Mouse (Mus musculus) ovary, postnatal 14 days (tissue): ENCODE results near the gene Cela3b.

Experiments used
- DNase-seq: peaks from one replicate; pipeline ENCODE4 v3.0.0; 2022; ENCODE audit warnings: low spot score

Cela3b gene

GRCm38 (mm10) chr4:137430502-137430901 is at the start of gene Cela3b:
Gene Cela3b (minus strand): TSS chr4:137430540.
- no peak for DNase-seq

- no peak for DNase-seq
Observed at GRCm38 (mm10) chr4:137479757-137480156, 49.4 kb upstream of the Cela3b start.

GRCm38 (mm10) chr4:137478306-137478705 is 48.0 kb upstream of the Cela3b start:
- no peak for DNase-seq

- DNase-seq = no peak
Observed at GRCm38 (mm10) chr4:137477611-137478010, 47.3 kb upstream of the Cela3b start.

- DNase-seq = no peak
Observed at GRCm38 (mm10) chr4:137476761-137477237, 46.5 kb upstream of the Cela3b start.

GRCm38 (mm10) chr4:137476065-137476760 is 45.9 kb upstream of the Cela3b start:
- DNase-seq = no peak

- no peak for DNase-seq
Observed at GRCm38 (mm10) chr4:137475271-137476050, 45.1 kb upstream of the Cela3b start.

- no peak for DNase-seq
Observed at GRCm38 (mm10) chr4:137474694-137475093, 44.4 kb upstream of the Cela3b start.

- DNase-seq = no peak
Observed at GRCm38 (mm10) chr4:137473701-137474388, 43.5 kb upstream of the Cela3b start.

- DNase-seq = no peak
Observed at GRCm38 (mm10) chr4:137473240-137473639, 42.9 kb upstream of the Cela3b start.

GRCm38 (mm10) chr4:137471326-137471725 is 41.0 kb upstream of the Cela3b start:
- no peak for DNase-seq

GRCm38 (mm10) chr4:137470701-137471317 is 40.5 kb upstream of the Cela3b start:
- DNase-seq = no peak

- DNase-seq = no peak
Observed at GRCm38 (mm10) chr4:137469845-137470692, 39.7 kb upstream of the Cela3b start.

GRCm38 (mm10) chr4:137469081-137469844 is 38.9 kb upstream of the Cela3b start:
- no peak for DNase-seq

- DNase-seq = peak; percentile 100
Observed at GRCm38 (mm10) chr4:137468260-137469080, 38.1 kb upstream of the Cela3b start, which contains the start of gene Hspg2. Gene Hspg2 (plus strand): TSS chr4:137468769.

- DNase-seq = no peak
Observed at GRCm38 (mm10) chr4:137467525-137467924, 37.2 kb upstream of the Cela3b start.

- no peak for DNase-seq
Observed at GRCm38 (mm10) chr4:137466991-137467390, 36.7 kb upstream of the Cela3b start.

GRCm38 (mm10) chr4:137465125-137465787 is 34.9 kb upstream of the Cela3b start:
- no peak for DNase-seq
